Mouse (Mus musculus) cerebellum, postnatal 4 days (tissue): ENCODE measurements around the gene Gm49322.
"Not testable (repeated sequence)": the region's sequence is repeated elsewhere in the genome, so short reads cannot be mapped to it uniquely, and the experiment has no call there.

ENCODE experiments used
- DNase-seq, 2 experiments: peaks; one replicate each; pipeline ENCODE4 v3.0.0; 2022; ENCODE audit warnings: low spot score in 2 of 2, mixed read lengths in 1 of 2

The Gm49322 gene

GRCm38 (mm10) chr10:80611024-80611423, 5.2 kb downstream of the Gm49322 start:
- peak in 1 of 2 experiments; percentile 48 for DNase-seq

DNA sequence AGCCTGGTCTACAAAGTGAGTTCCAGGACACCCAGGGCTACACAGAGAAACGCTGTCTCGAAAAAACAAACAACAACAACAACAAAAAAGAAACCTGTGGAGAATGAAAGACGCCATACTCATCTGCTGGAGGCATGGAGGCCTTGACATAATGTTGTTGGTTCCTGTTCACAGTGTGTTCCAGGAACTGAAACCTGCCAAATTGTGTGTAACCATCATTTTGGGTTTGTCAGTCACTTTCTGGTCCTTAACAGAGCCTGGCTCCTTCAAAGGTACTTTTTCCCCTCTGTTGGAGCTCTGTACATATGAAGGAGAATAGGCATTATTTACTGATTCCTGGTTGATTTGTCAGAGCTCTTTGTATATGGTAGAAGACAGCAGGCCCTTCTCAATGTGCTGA, 6.1 kb downstream of the Gm49322 start:
- no peak for DNase-seq

DNA sequence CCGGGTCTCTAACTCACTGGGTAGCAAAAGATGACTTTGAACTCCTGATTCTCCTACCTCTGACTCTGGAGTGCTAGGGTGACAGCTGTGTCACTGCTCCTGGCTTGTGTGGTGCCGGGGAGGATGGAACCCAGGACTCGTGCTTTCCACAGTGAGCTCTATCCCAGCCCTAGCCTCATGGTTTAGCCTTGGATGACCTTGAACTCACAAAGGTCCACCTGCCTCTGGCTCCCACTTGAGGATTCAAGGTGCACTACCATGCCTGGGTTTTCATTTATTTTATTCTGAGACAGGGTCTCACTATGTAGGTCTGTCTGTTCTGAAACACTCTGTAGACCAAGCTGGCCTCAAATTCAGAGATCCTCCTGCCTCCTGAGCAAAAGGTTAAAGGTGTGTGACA, 8.0 kb downstream of the Gm49322 start:
- no peak for DNase-seq

DNA sequence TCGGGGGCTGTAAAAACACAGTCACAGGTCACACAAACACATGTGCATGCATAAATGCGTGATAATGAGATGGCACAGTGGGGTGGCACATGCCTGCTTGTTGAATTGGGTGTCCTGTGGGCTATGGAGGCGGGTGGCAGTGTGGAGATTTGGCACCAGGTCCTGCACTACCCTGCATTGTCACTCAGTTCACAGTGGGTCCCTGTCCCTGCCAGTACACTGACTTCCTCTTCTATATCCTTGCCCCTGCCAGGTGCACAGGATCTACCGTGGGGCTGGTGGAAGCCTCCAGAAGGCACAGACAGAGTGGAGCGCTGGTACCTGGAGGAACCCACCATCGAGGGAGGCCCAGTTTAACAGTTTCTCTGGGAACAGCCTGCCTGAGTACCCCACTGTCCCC, 8.5 kb downstream of the Gm49322 start:
- DNase-seq, result no peak

- no peak for DNase-seq
These were observed 12.4 kb downstream of the Gm49322 start for GRCm38 (mm10) chr10:80618181-80618580.

DNA sequence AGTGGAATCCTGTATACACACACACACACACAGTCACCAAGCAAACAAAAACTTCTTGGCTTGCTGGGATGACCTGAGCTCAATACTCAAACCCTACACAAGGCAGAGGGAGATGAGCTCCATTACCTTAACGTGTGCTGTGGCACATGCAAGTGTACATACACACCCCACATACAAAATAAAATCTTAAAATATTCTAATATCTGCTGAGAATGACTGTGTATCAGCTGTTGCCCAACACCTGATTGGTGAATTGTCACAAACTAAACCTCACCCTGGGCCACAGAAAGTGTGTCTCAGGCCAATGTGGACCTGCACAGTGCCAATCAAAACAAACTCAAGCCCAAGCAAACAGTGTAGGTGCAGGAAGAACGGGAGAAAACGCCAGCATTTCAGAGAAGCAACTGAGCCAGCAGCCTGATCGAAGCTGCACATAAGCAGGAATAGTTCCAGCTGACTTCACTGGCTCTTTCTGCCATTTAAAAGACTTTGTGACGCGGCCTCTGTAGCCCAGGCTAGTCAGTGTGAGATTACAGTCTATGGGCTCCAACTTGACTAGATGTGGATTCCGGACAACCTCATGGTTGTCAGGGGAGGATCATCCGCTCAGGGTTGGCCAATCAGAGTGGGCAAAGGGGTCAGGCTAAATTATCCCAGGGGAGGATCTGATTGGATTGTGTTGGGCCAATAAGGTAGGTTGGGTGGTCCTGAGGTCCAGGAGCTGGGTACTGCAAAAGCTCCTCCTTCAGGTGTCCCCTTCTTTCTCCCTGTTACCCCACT, 13.8 kb downstream of the Gm49322 start:
- DNase-seq, result no peak

DNA sequence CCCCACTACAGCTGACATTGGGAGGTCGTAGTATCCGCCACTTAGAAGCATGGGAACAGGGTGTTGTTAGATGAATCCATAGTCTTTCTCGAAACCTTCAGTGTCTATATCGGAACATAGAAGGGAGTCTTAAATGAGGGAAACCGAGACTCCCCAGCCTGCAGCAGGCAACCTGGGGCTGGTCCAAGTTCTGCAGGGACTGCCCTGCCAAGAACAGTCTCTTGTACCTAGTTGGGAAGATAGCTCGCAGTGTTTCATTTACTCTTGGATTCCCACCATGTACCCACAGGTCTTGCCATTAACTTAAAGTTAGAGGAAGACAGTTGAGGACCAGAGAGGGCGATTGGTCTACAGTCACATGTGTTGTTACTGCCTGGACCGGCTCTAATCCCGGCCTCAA, 14.5 kb downstream of the Gm49322 start:
- no peak for DNase-seq

DNA sequence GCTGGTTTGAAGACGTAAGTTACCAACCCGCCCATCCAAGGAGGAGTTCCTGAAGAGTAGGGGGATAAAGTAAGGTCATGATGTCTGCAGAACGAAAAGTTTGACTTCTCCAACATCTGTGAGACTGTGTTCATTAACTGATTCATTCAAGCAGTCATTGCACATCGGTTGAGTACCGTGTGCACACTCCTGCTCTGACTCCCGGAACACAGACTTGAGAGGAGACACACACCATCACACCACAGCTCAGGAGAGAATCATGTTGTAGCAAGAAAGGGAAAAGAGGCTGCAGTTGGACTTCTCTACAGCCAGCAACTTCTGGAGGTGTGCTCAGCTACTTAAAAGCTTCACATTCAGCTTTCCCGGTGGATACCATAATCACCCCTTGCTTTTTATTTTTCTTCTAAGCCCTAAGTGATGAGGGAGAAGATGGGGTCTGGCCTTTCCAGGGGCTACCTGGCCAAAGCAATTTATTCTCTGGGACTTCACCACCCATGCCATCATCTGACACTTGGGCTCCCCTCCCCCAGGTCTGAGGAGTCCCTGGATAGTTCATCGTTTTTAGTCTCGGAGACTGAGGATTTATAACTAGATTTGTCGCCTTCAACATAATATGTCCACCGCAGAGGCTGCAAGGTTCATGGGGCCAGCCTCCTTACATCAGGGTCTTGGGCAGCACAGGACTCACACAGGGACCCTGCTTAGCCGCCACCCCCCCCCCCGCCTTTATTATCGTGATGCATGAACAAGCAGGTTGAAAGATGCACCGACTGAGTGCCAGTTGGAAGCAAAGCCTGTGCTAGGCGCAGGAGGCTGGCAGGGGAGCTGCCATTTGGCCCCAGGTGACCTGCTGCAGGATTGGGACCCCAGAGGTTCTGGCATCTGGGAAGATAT, 15.2 kb downstream of the Gm49322 start:
- no peak for DNase-seq

- no peak for DNase-seq
These were observed 15.8 kb downstream of the Gm49322 start for GRCm38 (mm10) chr10:80621690-80621939.

DNA sequence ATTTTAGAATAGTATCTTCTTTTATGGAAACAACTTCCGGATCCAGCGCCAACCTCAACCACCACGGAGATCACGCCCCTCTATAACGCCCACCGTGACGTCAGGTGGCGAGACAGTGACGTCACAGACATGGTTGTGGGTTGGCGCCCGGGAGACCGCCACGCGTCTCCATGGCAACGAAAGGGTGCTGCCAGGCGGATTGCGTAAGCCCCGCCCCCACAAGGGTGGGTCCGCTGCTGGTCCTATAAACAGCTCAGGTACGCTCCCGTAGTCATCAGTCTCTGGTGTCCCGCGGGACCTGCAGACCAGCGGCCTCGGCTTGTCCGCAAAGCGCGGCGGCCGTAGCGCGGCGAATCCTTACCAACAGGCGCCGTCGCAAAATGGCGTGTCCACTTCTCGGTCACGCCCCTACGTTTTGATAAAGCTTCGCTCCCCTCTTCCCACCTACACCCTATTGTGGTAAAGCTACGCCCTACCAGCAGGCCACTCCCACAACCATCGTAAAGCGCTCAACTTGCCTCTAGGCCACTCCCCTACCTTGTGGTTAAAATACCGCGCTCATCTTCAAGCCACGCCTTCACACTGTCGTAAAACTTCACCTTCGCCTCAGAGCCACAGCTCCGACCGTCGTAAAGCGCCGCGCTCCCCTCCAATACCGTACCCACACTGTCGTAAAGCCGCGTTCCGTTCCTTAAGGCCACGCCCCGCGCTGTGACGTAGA, 16.3 kb downstream of the Gm49322 start:
- peak; percentile 97 to 99 for DNase-seq

DNA sequence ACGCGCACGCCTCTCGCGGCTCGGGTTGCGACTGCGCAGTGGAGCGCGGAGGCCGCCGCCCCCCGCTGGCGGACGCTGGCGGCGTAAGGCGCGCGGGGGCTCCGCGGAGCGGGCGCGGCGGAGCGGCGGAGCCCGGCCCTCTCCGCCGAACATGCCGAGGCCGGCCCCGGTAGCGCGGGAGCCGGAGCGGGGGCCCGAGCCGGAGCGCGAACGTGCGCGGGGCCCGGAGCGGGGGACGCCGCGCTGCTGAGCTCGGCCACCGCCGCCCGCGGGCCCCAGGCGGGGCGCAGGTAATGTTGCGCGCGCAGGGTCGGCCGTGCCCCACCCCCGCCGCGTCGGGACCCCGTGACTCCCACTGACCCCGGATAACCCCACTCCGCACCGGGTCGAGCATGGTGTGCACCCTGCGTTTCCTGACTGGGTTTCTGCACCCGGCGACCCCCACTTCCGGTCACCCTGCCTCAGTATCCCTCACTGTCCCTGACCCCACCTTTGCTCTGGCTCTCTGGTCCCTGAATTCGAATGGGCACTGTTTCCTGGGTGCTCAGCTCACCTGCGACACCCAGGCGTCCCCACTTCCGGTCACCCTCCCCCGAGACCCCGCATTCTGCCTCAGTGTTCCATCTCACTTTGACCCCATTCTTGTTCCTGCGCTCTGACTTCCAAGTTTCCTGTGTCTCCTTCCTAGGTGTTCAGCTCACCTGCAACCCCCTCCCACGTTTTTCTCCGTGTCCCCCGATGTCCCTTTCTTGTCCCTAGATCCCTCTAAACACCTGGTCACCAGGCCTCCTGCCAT, 17.0 kb downstream of the Gm49322 start, which contains the start of gene Csnk1g2:
Csnk1g2 (plus strand) TSS at position 178 of the 796 bp plus-strand sequence.
- DNase-seq, result no peak

DNA sequence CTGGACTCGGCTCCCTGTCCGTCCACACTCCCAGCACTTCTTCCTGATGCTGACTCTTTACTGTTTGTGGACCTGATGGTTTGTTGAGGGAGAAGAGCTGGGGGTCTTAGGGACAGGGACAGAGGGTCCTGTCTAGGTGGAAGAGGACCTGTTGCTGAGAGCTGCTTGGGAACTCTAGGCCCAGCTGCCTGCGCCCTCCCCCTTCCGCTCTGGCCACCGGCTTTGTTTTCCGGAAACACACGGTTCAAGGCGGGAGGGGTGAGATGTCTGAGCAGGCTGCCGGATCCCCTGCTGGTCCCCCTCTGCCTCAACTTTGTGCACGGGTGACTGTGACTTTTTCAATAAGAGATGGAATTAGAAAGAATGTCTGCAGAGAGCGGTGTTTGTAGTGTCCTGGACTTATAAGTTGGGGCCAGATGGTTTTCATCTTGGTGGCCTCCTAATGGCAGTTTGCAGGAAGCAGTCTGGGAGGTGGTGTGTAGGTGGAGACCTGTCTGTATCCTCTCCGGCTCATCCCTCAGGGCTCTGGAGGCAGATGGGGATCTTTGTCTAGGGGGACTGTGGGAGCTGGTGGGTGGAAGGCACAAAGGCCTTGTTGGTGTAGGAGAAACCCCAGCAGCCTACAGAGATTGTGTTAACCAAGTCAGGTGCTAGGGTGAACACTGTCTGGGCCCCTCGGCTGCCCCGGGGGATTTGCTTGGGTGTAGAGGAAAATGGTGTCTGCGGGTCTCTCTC, 17.8 kb downstream of the Gm49322 start:
- DNase-seq, result peak in 1 of 2 experiments; percentile 43

- no peak for DNase-seq
These were observed 19.9 kb downstream of the Gm49322 start for GRCm38 (mm10) chr10:80625764-80626163.

DNA sequence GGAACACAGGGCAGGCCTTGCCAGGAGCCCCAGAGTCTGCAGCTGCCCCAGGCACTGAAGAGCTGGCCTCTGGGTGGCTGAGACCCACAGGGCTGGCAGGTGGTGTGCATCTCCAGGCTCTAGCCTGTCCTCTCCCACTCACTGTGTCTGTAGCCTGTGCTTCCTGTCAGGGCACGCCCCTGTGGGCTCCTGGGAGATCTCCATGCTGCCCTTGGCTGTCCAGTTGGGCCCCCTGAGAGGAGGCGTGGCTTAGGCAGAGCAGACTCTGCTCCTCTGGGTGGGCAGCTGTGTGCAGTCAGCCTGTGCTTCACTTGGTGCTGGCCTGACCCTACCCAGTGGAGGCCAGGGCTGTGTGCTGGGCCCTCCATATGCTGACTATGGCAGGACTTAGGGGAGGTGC, 21.9 kb downstream of the Gm49322 start:
- DNase-seq, result no peak

DNA sequence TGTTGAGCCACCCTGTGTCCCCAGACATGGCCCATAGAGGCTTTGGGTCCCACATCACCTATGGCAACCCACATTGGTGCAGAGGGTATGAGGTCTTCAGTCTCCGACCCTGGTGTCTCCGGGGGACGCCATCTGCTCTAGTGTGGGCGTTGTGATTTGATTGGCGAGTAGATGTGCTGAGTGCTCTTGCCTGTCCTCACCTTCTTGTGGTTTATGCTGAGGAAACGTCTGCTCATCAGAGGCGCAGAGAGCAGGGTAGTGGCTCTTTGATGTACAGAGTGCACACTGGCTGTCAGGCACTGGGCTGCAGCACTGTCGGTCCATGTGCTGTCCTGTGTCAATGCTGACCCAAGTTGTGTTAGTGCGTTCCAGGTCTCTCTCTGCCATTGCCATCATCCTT, 23.1 kb downstream of the Gm49322 start:
- no peak for DNase-seq

- no peak for DNase-seq
These were observed 29.5 kb downstream of the Gm49322 start for GRCm38 (mm10) chr10:80635345-80635744.

- no peak for DNase-seq
These were observed 41.1 kb downstream of the Gm49322 start for GRCm38 (mm10) chr10:80646936-80647335.

DNA sequence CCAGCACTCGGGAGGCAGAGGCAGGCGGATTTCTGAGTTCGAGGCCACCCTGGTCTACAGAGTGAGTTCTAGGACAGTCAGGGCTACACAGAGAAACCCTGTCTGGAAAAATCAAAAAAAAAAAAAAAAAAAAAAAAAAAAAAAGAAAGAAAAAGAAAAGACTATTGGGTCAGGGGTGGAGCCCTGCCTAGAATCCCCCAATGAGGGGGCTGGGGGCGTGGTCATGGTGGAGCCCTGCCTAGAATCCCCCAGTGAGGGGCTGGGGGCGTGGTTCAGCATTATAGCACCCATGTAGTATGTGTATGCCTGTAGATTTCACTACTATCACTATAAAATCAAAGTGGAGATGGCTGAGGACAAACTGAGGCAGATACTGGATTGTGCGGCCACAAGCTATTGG, 44.1 kb downstream of the Gm49322 start:
- not testable (repeated sequence) for DNase-seq

DNA sequence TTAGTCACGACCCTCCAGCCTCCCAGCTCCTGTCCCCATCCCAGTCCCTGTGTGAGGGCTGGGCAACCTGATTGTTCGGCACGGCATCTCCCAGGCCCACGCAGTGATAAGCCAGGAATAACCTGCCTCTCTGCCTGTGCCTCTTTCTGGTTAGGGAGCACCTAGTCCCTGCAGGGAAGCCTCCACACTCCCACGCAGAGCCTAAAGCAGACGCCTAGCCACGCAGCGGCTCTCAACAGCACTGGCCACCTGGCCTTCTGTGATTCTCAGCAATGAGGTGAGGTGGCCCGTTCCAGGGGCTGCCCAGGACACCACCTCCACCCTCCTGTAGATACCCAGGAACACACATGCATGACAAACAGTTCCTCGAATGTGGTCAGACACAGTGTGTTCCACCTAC, 44.6 kb downstream of the Gm49322 start:
- no peak for DNase-seq

DNA sequence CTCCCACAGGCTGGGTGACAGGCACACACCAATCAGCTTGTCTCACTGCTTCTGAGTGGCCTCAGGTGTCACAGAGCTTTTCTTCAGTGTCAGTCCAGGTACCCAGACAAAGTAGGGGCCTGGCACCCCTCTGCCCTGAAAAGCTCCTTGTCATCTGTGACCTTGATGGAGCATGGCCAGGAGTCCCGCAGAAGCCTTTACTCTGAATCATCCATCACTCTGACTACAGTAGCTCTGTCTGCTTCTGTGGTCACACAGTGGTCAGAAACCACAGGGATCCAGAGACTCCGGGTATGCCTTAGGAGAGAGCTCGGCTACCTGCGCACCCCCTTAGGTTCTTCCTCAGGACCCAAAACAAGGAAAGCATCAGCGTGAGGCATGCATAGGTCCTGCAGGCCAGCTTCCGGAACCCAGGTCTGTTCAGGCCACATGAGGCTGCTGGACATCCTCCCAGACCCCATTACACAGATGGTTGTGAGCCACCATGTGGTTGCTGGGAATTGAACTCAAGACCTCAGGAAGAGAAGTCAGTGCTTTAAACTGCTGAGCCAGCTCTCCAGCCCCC, 47.4 kb downstream of the Gm49322 start:
- DNase-seq, result no peak

GRCm38 (mm10) chr10:80654866-80655265, 49.0 kb downstream of the Gm49322 start:
- no peak for DNase-seq
